Mouse (Mus musculus) stomach, embryonic 16.5 days (tissue): ENCODE data around the gene Gm5148. TPM values are rescaled to one million over a fixed set of nuclear protein-coding genes. Genes with fewer than 3 reads are reported as not detected.
A peak's percentile ranks its signal among the peaks of the same experiment; 100 is the strongest.

Experiments used
- ATAC-seq: fragments of 200-750 bp; cut with Nextera tagmentation; 2 replicates; pipeline ENCODE4 v1.8.0; 2017; ENCODE audit warnings: moderate number of reproducible peaks, moderate TSS enrichment; ENCODE audit not compliant: insufficient read depth, low FRiP score
- H3K27ac ChIP-seq: fragments of 300-500 bp; sonication (generic); 2 replicates; pipeline ENCODE4 v1.5.1; 2014; ENCODE audit warnings: low read length
- H3K27me3 ChIP-seq: fragments of 300-500 bp; sonication (generic); 2 replicates; pipeline ENCODE4 v1.6.1; 2014; ENCODE audit warnings: low read length, control low read depth, mixed read lengths; ENCODE audit not compliant: control insufficient read depth, insufficient read depth
- H3K36me3 ChIP-seq: fragments of 300-500 bp; sonication (generic); 2 replicates; pipeline ENCODE4 v1.6.1; 2014; ENCODE audit warnings: low read length; ENCODE audit not compliant: control insufficient read depth, insufficient read depth
- H3K4me1 ChIP-seq: fragments of 300-500 bp; sonication (generic); 2 replicates; pipeline ENCODE4 v1.6.1; 2014; ENCODE audit warnings: low read length, control low read depth, mixed read lengths; ENCODE audit not compliant: control insufficient read depth, insufficient read depth
- H3K4me2 ChIP-seq: fragments of 300-500 bp; sonication (generic); 2 replicates; pipeline ENCODE4 v1.6.1; 2014; ENCODE audit warnings: low read depth, low read length, mixed read lengths
- H3K4me3 ChIP-seq: fragments of 300-500 bp; sonication (generic); replicated peaks from 2 replicates; pipeline ENCODE4 v1.5.1; 2014; ENCODE audit warnings: mild to moderate bottlenecking, low read length
- H3K9ac ChIP-seq: fragments of 300-500 bp; sonication (generic); 2 replicates; pipeline ENCODE4 v1.6.1; 2014; ENCODE audit warnings: low read length
- H3K9me3 ChIP-seq: fragments of 300-500 bp; sonication (generic); replicated peaks from 2 replicates; pipeline ENCODE4 v1.6.1; 2016; ENCODE audit warnings: low read length, control low read depth; ENCODE audit not compliant: control insufficient read depth
- WGBS: fragments of 180-500 bp; shearing (Covaris S2); extraction: QIAGEN DNeasy Blood & Tissue Kit; methylation state at CpG from one replicate; pipeline ENCODE4 v1.1.7; 2014; 5-methylcytosine and 5-hydroxymethylcytosine counted together
- polyA plus RNA-seq: library from polyadenylated mRNA; unstranded; fragments of >200 nt; fragmentation: Nextera tagmentation; extraction: Ambion mirVana; gene quantifications from 2 replicates; pipeline ENCODE4 v1.2.1, GENCODE M21; 2015

Gm5148 gene
- polyA plus RNA-seq, 1 experiment from 2014 or later, result 5.5 TPM

DNA sequence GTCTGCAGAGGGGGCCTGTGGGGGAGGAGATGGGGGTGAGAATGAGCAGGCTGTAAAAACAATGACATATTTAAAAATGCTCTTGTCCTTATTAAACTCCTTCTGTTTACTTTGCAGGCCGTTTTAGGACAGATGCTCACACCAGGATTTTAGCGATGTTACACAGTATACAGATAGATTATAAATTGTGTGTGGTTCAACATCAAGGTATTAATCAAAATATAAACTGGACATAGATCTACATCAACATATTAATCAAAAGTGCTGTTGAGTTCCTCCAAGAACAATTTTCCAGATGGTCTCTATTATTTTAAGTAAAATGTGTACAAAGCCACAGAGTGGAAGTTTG is 57.2 kb downstream of the Gm5148 start:
- peak; percentile 50; the same call in 1 of the 2 replicates for ATAC-seq
- Histone ChIP-seq H3K27me3 (no peaks in the 10 kb centered on the region), H3K4me3 (no peak overlapping the region), H3K4me1 (peaks cover 15% of the 10 kb centered on the region), H3K9me3 (peaks cover 9% of the 10 kb centered on the region), H3K9ac (peak overlapping the region; percentile 1; the same call in 1 of the 2 replicates), H3K36me3 (no peaks in the 10 kb centered on the region), H3K27ac (peak overlapping the region; percentile 64), H3K4me2 (no peak overlapping the region)
- 7% methylated on average over 2 of the region's 2 CpGs for WGBS

GRCm38 (mm10) chr3:37666291-37667118 is 57.8 kb downstream of the Gm5148 start:
- no peaks in the 10 kb centered on the region for H3K27me3 ChIP-seq
- no peak overlapping the region for H3K4me2 ChIP-seq
- H3K9ac ChIP-seq, result peak overlapping the region; percentile 1; the same call in 1 of the 2 replicates
- H3K9me3 ChIP-seq, result peaks cover 9% of the 10 kb centered on the region
- H3K27ac ChIP-seq, result peak overlapping the region; percentile 64
- H3K4me3 ChIP-seq, result no peak overlapping the region
- no peaks in the 10 kb centered on the region for H3K36me3 ChIP-seq
- WGBS, result 13% methylated on average over 9 of the region's 9 CpGs
- ATAC-seq, result peak; percentile 90
- H3K4me1 ChIP-seq, result peaks cover 14% of the 10 kb centered on the region

Other genes with a start within 250 kb of the Gm5148 start
- 12.8 and 13.5 TPM in 2 replicates for gene Spry1, start 84.5 kb downstream of the Gm5148 start, polyA plus RNA-seq